Mouse (Mus musculus) liver, postnatal 0 days (tissue): ENCODE measurements at regions not wholly inside any gene's neighbourhood (a gene's known extent, or its start where the extent isn't known, plus 50 kb on each side); places are given as distances from the start of the nearest gene placed in this dataset.
"Not testable (repeated sequence)": the region's sequence is repeated elsewhere in the genome, so short reads cannot be mapped to it uniquely, and the experiment has no call there.

Experiments used
- CTCF ChIP-seq: sonication (generic); IDR thresholded peaks from 2 replicates; pipeline ENCODE4 v1.5.1; 2016; ENCODE audit warnings: antibody characterized with exemption, low read depth
- EP300 ChIP-seq: IDR thresholded peaks from 2 replicates; pipeline ENCODE4 v1.6.1; 2016; ENCODE audit warnings: antibody characterized with exemption, low read depth, mild to moderate bottlenecking

DNA sequence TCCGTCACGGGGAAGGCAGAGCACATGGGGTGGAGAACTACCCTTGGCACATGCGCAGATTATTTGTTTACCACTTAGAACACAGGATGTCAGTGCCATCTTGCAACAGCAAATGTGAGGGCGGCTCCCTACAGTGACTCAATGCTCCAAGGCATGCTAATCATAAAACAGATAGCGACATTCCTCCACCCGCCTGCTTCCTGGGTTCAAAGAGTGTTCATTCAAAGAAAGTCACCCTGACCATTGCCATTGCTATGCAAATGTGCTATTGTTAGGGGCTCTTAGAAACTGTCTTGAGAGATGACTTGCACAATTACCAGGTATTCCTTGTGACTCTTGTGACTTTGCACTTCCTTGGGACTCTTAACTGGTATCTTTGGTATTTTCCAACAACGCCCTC is 104.1 kb downstream of the H2al2a start:
- not testable (repeated sequence) for TF ChIP-seq CTCF, EP300
